Mouse (Mus musculus): ENCODE results near the gene Fam24a. TPM values are rescaled to one million over a fixed set of nuclear protein-coding genes. Genes with fewer than 3 reads are reported as not detected.

Gene Fam24a
- polyA plus RNA-seq, 1 experiment, result not detected

- Histone ChIP-seq H3K36me3 (ENCODE audit: control insufficient read depth) (no peaks in the 10 kb centered on the region), H3K27me3 (ENCODE audit: control insufficient read depth) (no peaks in the 10 kb centered on the region), H3K4me1 (ENCODE audit: control insufficient read depth) (no peaks in the 10 kb centered on the region), H3K4me3 (replicated peaks) (no peak overlapping the region), H3K9me3 (ENCODE audit: control insufficient read depth, low read length) (no peaks in the 10 kb centered on the region)
- TF ChIP-seq GATA1 (IDR thresholded peaks at IDR 0.05; ENCODE audit: low read length), result no peak
- TF ChIP-seq TAL1 (IDR thresholded peaks at IDR 0.05; ENCODE audit: low read length), result no peak
Observed at GRCm38 (mm10) chr7:131331688-131332087, 2.0 kb upstream of the Fam24a start.

GRCm38 (mm10) chr7:131337502-131338068, 3.9 kb downstream of the Fam24a start:
- H3K36me3 ChIP-seq (ENCODE audit: control insufficient read depth), result peaks cover 44% of the 10 kb centered on the region
- H3K4me1 ChIP-seq (ENCODE audit: control insufficient read depth), result no peaks in the 10 kb centered on the region
- no peak overlapping the region for H3K4me3 ChIP-seq (replicated peaks)
- no peak for TF ChIP-seq TAL1 (IDR thresholded peaks at IDR 0.05; ENCODE audit: low read length)
- no peak for TF ChIP-seq GATA1 (IDR thresholded peaks at IDR 0.05; ENCODE audit: low read length)
- no peaks in the 10 kb centered on the region for H3K9me3 ChIP-seq (ENCODE audit: control insufficient read depth, low read length)
- no peaks in the 10 kb centered on the region for H3K27me3 ChIP-seq (ENCODE audit: control insufficient read depth)

- TF ChIP-seq TAL1 (IDR thresholded peaks at IDR 0.05; ENCODE audit: low read length) (no peak), GATA1 (IDR thresholded peaks at IDR 0.05; ENCODE audit: low read length) (no peak)
- H3K9me3 ChIP-seq (ENCODE audit: control insufficient read depth, low read length), result no peaks in the 10 kb centered on the region
- H3K27me3 ChIP-seq (ENCODE audit: control insufficient read depth), result no peaks in the 10 kb centered on the region
- peaks cover 85% of the 10 kb centered on the region for H3K36me3 ChIP-seq (ENCODE audit: control insufficient read depth)
- no peak overlapping the region for H3K4me3 ChIP-seq (replicated peaks)
- H3K4me1 ChIP-seq (ENCODE audit: control insufficient read depth), result no peaks in the 10 kb centered on the region
Observed at GRCm38 (mm10) chr7:131345856-131346541, 12.3 kb downstream of the Fam24a start.

- no peak overlapping the region for H3K4me3 ChIP-seq (replicated peaks)
- no peaks in the 10 kb centered on the region for H3K27me3 ChIP-seq (ENCODE audit: control insufficient read depth)
- H3K4me1 ChIP-seq (ENCODE audit: control insufficient read depth), result peaks cover 3% of the 10 kb centered on the region
- peaks cover 85% of the 10 kb centered on the region for H3K36me3 ChIP-seq (ENCODE audit: control insufficient read depth)
- TF ChIP-seq GATA1 (IDR thresholded peaks at IDR 0.05; ENCODE audit: low read length) (no peak), TAL1 (IDR thresholded peaks at IDR 0.05; ENCODE audit: low read length) (no peak)
- H3K9me3 ChIP-seq (ENCODE audit: control insufficient read depth, low read length), result no peaks in the 10 kb centered on the region
Observed at GRCm38 (mm10) chr7:131356105-131356504, 22.4 kb downstream of the Fam24a start.

- Histone ChIP-seq H3K4me1 (ENCODE audit: control insufficient read depth) (peaks cover 32% of the 10 kb centered on the region), H3K36me3 (ENCODE audit: control insufficient read depth) (peaks cover 36% of the 10 kb centered on the region), H3K4me3 (replicated peaks) (peak overlapping the region; percentile 88), H3K9me3 (ENCODE audit: control insufficient read depth, low read length) (no peaks in the 10 kb centered on the region), H3K27me3 (ENCODE audit: control insufficient read depth) (peaks cover 7% of the 10 kb centered on the region)
- TF ChIP-seq TAL1 (IDR thresholded peaks at IDR 0.05; ENCODE audit: low read length) (no peak), GATA1 (IDR thresholded peaks at IDR 0.05; ENCODE audit: low read length) (no peak)
Observed at GRCm38 (mm10) chr7:131362269-131362614, 28.6 kb downstream of the Fam24a start.

GRCm38 (mm10) chr7:131362615-131363300, 29.1 kb downstream of the Fam24a start, which contains the start of gene 2310057M21Rik:
Gene 2310057M21Rik, minus strand, starts transcription at chr7:131362759.
- Histone ChIP-seq H3K4me1 (ENCODE audit: control insufficient read depth) (peaks cover 32% of the 10 kb centered on the region), H3K36me3 (ENCODE audit: control insufficient read depth) (peaks cover 31% of the 10 kb centered on the region), H3K4me3 (replicated peaks) (peak within 1 kb of the TSS; percentile 88), H3K9me3 (ENCODE audit: control insufficient read depth, low read length) (no peaks in the 10 kb centered on the region), H3K27me3 (ENCODE audit: control insufficient read depth) (peaks cover 12% of the 10 kb centered on the region)
- TF ChIP-seq TAL1 (IDR thresholded peaks at IDR 0.05; ENCODE audit: low read length) (no peak), GATA1 (IDR thresholded peaks at IDR 0.05; ENCODE audit: low read length) (no peak)

GRCm38 (mm10) chr7:131364131-131364530, 30.5 kb downstream of the Fam24a start:
- peaks cover 17% of the 10 kb centered on the region for H3K36me3 ChIP-seq (ENCODE audit: control insufficient read depth)
- no peaks in the 10 kb centered on the region for H3K9me3 ChIP-seq (ENCODE audit: control insufficient read depth, low read length)
- H3K27me3 ChIP-seq (ENCODE audit: control insufficient read depth), result peaks cover 12% of the 10 kb centered on the region
- peaks cover 32% of the 10 kb centered on the region for H3K4me1 ChIP-seq (ENCODE audit: control insufficient read depth)
- H3K4me3 ChIP-seq (replicated peaks), result no peak overlapping the region
- TF ChIP-seq TAL1 (IDR thresholded peaks at IDR 0.05; ENCODE audit: low read length) (no peak), GATA1 (IDR thresholded peaks at IDR 0.05; ENCODE audit: low read length) (no peak)

- Histone ChIP-seq H3K4me3 (replicated peaks) (peak within 1 kb of the TSS; percentile 83), H3K4me1 (ENCODE audit: control insufficient read depth) (peaks cover 29% of the 10 kb centered on the region), H3K36me3 (ENCODE audit: control insufficient read depth) (peaks cover 10% of the 10 kb centered on the region), H3K9me3 (ENCODE audit: control insufficient read depth, low read length) (no peaks in the 10 kb centered on the region), H3K27me3 (ENCODE audit: control insufficient read depth) (peaks cover 14% of the 10 kb centered on the region)
- TF ChIP-seq TAL1 (IDR thresholded peaks at IDR 0.05; ENCODE audit: low read length), result no peak
- TF ChIP-seq GATA1 (IDR thresholded peaks at IDR 0.05; ENCODE audit: low read length), result no peak
Observed at GRCm38 (mm10) chr7:131370648-131371469, 37.2 kb downstream of the Fam24a start, which contains the start of gene Pstk. Gene Pstk, plus strand, starts transcription at chr7:131371141.
